Mouse (Mus musculus) pancreas, adult 10 weeks (tissue): ENCODE measurements around the gene Themis2. TPM values are rescaled to one million over a fixed set of nuclear protein-coding genes. Genes with fewer than 3 reads are reported as not detected.

Experiments used
- polyA plus RNA-seq: library from polyadenylated mRNA; stranded (reverse); fragments of 350-450 nt; fragmentation: Illumina TruSeq; extraction: RNeasy Lipid Tissue Mini Kit (QIAGEN cat#74804); gene quantifications from one replicate; pipeline ENCODE4 v1.2.3, GENCODE M21; 2015; ENCODE audit warnings: low read depth, low replicate concordance; ENCODE audit not compliant: insufficient read depth

Themis2 gene
- polyA plus RNA-seq, result 1.3 TPM

DNA sequence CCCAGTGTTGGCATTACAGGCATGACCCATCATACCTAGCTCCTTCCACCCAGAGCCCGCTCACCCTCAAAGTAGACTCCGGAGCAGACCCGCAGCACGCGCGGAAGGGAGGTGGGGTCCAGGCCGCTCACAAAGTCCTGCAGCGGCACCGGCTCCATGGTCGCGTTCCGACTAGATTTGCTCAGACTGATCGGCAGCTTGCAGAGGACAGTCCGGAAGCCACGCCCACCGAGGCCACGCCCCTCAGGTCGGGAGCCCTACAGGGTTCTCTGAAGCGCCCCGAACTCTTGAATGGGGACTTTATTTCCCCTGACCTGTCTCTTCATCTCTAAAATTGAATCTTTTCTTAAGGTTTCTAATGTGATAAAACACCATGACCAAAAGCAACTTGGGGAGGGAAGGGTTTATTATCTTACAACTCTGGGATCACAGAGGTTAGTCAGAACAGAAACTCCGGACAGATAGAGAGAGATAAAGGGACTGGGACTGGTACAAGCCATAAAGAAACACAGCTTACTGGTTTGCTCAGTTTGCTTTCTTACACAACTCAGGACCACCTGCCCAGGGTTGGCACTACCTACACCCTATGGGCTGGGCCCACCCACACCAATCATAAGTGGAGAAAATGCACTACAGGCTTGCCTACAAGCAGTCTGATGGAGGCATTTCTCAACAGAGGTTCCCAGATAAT, at the start of gene Themis2:
Themis2 (minus strand) TSS at position 192 of the 691 bp plus-strand sequence.

DNA sequence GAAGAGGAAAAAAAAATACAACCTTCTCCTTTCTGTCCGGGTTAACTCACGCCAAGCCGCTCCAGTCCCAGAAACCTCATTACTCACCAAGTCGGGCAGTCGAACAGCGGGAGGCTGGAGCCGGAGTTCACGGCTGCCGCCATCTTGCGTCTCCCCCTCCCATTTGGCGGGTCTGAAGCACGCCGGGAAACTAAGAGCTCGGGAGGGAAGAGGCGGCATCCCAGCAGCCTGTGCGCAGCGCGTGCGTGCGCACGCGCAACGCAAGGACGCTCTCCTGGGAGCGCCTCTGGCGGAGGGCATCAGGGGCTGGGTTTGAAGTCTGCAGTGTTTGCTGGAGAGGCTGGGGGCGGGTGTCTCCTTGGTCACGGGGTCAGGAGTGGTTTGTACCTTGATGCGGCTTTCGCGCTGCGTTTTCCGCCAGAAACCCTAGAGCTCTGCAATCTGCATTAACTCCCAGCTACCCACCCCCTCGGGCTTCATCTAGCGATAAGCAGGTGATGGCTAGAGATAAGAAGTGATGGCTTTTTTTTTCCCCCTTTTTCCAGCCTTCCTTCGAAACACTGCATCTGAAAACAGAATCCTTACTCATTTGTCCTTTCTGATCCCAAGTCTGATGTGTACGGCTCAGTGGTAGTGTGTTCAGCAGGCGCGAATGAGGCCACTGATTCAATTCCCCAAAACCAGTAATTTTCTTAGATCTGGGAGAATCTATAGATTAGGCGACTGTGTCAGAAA, 47.0 kb upstream of the Themis2 start, which contains the start of gene Ppp1r8:
Ppp1r8 (minus strand) TSS at position 200 of the 735 bp plus-strand sequence.

DNA sequence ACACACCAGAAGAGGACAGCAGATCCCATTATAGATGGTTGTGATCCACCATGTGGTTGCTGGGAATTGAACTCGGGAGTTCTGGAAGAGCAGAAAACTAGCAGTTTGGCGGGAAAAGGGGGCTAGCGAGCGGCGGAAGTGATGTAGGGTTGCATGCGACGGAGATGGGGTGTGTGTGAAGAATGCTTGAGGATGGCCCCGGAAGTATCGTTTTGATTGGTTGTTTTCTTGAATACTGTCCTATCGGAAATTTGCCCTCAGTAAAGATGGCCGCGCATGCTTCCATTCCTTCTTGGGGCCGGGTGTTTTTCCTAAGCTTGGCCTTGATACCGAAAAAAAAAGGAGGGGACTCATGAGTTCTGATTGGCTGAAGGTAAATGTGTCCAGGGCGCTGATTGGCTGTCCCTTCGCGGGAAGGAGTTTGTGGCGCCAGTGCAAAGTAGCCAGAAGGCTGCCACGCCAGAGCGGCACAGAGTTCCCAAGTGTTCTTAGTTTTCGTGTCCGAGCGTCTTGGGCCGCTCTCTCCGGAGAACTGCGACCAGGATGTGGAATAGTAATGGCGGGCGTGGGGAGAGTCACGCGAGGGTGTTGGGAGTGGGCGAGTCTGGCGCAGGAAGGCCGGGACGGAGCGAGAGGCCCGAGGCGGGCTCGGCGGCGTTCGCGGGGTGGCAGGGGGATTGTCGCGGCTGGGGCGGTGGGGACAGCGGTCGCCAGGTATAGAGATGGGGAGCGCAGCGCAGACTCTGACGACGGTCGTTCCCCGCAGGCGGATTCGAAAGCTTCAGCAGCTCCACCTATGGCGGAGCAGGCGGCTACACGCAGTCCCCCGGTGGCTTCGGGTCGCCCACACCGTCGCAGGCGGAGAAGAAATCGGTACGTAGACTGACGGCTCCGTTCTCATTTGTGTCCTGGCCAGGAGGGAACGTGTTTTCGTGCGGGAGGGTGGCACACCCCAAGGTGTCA, 28.0 kb downstream of the Themis2 start, which contains the start of gene Rpa2:
Rpa2 (plus strand) TSS at position 419 of the 963 bp plus-strand sequence.

DNA sequence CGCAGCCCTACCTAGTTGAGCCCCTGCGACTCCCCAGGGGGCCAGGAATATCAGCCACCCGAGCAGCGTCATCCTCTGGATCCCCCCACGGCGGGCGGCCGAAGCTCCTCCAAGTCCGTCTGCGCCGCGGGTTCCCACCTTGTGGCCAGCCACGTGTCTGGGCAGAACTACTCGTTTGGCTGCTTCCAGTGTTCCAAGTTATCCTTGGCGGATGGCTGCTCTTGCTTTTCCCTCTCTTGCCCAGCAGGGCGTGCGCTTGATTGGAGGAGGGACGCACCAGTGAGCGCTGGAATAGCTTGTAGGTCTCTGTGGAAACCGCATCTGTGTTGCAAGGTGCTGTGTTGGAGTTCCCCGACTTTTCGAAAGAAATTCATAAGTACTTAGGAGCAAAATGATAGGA, 39.2 kb downstream of the Themis2 start, which contains the start of gene Smpdl3b:
Smpdl3b (minus strand) TSS at position 279 of the 400 bp plus-strand sequence.

DNA sequence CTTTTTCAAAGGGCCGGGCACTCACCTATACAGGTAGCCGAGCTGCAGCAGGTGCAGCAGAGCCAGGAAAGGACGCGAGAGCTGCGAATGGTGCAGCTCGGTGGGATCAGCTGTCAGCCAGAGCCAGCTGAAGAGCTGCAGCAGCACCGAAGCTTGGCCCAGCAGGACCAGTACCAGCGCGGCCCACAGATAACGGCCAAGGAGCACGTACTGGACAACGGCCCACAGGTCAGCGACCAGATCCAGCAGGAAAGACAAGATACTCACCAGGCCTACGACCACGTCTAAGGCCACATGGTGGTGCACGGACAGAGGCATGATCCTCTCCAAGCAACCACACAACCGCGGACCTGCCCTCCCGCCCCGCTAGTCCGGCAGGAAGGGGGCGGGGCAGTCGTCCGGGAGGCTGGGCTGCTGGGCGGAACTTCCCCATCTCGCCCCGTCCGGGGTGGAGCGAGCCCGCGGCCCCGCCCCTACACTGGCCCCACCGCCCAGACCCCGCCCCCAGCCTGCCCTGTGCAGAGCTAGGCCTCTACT, 64.0 kb downstream of the Themis2 start, which contains the start of gene Xkr8:
Xkr8 (minus strand) TSS at position 399 of the 537 bp plus-strand sequence.

Other genes starting within 250 kb of the Themis2 start
- gene Ptafr, start 232.3 kb downstream of the Themis2 start, polyA plus RNA-seq, result 1.2 TPM
- 5.5 TPM for gene Eya3, start 157.4 kb downstream of the Themis2 start, polyA plus RNA-seq
- 0.42 TPM for gene Xkr8, start 63.8 kb downstream of the Themis2 start, polyA plus RNA-seq
- 1.2 TPM for gene Smpdl3b, start 39.1 kb downstream of the Themis2 start, polyA plus RNA-seq
- 2.0 TPM for gene Rpa2, start 28.1 kb downstream of the Themis2 start, polyA plus RNA-seq
- 4.2 TPM for gene Ppp1r8, start 46.8 kb upstream of the Themis2 start, polyA plus RNA-seq
- 9.8 TPM for gene Stx12, start 88.1 kb upstream of the Themis2 start, polyA plus RNA-seq
- 5.7 TPM for gene Fam76a, start 126.2 kb upstream of the Themis2 start, polyA plus RNA-seq
- gene Fgr, start 177.7 kb upstream of the Themis2 start, polyA plus RNA-seq, result 0.46 TPM
- gene Ahdc1, start 214.9 kb upstream of the Themis2 start, polyA plus RNA-seq, result 5.5 TPM